Mouse (Mus musculus) MEL (cell line): ENCODE measurements around the gene Rnf207.

ENCODE experiments used
- BHLHE40 ChIP-seq: IDR thresholded peaks from 2 replicates; pipeline ENCODE4 v1.6.1; 2012; ENCODE audit warnings: low read depth, mild to moderate bottlenecking, inconsistent platforms, low read length, improper control_type of control experiment, borderline replicate concordance
- MYC ChIP-seq: IDR thresholded peaks from 2 replicates; pipeline ENCODE4 v1.6.1; 2011; ENCODE audit warnings: low read depth, mild to moderate bottlenecking, low read length, improper control_type of control experiment, moderate library complexity

DNA sequence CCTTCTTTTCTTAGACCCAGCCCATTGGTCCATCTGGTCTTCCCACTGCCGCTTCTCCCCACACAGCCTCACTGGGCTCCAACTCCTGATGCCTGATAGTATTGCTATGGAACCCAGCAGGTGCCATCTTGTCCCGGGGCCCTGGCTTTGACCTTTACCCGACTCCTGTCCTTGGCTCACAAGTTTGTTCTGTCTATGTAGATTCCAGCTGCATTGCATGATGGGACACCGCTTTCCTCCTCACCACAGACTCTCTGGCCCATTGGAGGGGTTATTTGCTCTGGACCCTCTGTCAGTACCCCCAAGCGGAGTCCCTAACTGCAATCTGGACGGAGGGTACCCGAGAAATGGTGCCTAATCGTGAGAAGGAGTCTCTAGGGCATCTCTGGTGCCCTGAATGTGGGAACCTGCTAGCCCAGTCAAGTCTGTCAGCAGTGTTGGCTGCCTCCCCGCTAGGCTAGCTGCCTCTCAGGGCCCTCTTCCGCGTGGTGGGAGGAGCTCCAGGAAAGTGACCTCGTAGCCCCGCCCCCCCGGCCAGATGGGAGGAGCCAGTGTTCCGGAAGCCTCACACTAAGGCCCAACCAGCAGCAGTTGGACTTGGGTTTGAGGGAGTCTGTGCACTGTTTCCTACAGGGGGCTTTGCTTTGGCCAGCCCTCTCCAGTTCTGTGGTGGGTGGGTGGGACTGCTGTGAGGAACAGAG lies 21.9 kb upstream of the Rnf207 start:
- no peak for TF ChIP-seq BHLHE40
- no peak for TF ChIP-seq MYC
